Mouse (Mus musculus): Measurements from ENCODE around the gene Rplp2.
A peak's percentile ranks its signal among the peaks of the same experiment; 100 is the strongest.

The Rplp2 gene

GRCm38 (mm10) chr7:141451928-141452327 lies 4.8 kb downstream of the Rplp2 start:
- no peak for DNase-seq (ENCODE audit: low spot score)

DNA sequence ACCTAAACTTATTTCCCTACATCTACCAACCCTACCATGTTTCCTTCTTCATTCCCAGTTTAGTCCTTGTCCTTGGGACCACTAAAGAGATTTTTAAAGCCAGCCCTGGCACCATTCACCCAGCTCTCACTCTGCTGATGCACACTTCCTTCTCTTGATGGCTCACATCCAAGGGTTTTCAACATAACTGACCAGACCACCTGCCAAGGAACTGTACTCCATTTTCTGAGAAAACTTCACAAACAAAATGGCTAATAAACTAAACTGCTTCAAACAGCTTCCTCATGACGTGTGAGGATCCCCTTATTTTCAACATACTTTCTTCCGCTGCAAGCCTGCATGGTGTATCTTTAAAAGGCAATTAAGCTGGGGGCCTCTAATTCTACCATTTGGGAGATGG lies 6.5 kb downstream of the Rplp2 start:
- no peak for DNase-seq (ENCODE audit: low spot score)

- peak; percentile 90 for DNase-seq (ENCODE audit: low spot score)
These were observed 7.9 kb downstream of the Rplp2 start, which contains the start of gene Pnpla2 for GRCm38 (mm10) chr7:141454967-141455551. Gene Pnpla2, plus strand, starts transcription at chr7:141455198.

- no peak for DNase-seq (ENCODE audit: low spot score)
These were observed 8.6 kb downstream of the Rplp2 start for GRCm38 (mm10) chr7:141455610-141456314.

GRCm38 (mm10) chr7:141456739-141457138 lies 9.6 kb downstream of the Rplp2 start:
- DNase-seq (ENCODE audit: low spot score) = no peak

GRCm38 (mm10) chr7:141457236-141457635 lies 10.1 kb downstream of the Rplp2 start:
- DNase-seq (ENCODE audit: low spot score) = no peak

GRCm38 (mm10) chr7:141457986-141458660 lies 11.0 kb downstream of the Rplp2 start:
- no peak for DNase-seq (ENCODE audit: low spot score)

DNA sequence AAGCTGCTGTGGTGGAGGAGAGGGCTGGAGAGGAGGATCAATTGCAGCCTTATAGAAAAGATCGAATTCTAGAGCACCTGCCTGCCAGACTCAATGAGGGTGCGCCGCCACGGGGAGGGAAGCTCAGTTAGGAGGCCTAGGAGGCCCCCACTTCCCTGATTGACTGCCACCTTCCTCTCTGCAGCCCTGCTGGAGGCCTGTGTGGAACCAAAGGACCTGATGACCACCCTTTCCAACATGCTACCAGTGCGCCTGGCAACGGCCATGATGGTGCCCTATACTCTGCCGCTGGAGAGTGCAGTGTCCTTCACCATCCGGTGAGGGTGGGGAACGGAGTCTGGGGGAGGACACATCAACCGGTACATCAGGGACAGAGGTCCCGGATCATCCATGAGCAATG lies 11.5 kb downstream of the Rplp2 start:
- DNase-seq (ENCODE audit: low spot score) = no peak

- no peak for DNase-seq (ENCODE audit: low spot score)
These were observed 12.1 kb downstream of the Rplp2 start for GRCm38 (mm10) chr7:141459301-141459711.

GRCm38 (mm10) chr7:141460001-141460390 lies 12.8 kb downstream of the Rplp2 start:
- no peak for DNase-seq (ENCODE audit: low spot score)

- DNase-seq (ENCODE audit: low spot score) = no peak
These were observed 13.4 kb downstream of the Rplp2 start, which contains the start of gene Cracr2b for GRCm38 (mm10) chr7:141460391-141461113. Gene Cracr2b, plus strand, starts transcription at chr7:141461094.

GRCm38 (mm10) chr7:141461521-141462332 lies 14.6 kb downstream of the Rplp2 start:
- no peak for DNase-seq (ENCODE audit: low spot score)

- no peak for DNase-seq (ENCODE audit: low spot score)
These were observed 15.2 kb downstream of the Rplp2 start for GRCm38 (mm10) chr7:141462333-141462821.

DNA sequence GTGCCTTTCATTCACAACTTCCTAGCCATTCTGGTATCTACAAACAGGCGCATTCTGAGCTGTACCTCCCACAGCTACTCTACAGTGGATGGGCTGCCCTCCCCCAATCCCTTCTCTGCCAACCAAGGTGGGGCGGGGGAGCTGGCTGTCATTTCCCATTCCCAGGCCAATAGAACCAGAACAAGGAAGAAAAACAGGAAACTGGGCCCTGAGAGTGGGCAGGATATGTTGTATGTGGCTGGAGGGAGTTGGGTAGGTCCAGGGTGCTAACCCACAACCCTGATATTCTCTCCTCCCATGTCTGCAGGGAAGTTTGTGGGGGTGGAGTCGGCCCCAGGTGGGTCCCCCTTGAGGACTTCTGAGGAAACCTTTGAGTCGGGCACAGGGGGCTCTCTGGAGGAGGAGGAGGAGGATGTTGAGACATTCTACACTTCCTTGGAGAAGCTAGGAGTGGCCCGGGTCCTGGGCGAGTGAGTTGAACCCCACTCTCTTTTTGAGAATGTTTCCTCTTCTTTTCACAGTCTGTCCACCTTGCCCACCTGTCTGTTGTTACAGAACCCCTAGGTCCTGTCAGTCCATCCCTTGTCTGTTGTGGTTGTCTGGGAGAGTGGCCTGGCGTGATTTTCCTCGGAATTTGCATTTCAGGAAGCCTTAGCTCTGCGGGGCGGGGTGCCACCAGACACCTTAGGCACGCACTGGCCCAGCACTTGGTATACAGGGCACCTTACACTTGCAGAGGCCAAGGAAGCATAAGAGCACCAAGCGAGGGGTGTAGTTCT lies 16.8 kb downstream of the Rplp2 start:
- DNase-seq (ENCODE audit: low spot score) = no peak

DNA sequence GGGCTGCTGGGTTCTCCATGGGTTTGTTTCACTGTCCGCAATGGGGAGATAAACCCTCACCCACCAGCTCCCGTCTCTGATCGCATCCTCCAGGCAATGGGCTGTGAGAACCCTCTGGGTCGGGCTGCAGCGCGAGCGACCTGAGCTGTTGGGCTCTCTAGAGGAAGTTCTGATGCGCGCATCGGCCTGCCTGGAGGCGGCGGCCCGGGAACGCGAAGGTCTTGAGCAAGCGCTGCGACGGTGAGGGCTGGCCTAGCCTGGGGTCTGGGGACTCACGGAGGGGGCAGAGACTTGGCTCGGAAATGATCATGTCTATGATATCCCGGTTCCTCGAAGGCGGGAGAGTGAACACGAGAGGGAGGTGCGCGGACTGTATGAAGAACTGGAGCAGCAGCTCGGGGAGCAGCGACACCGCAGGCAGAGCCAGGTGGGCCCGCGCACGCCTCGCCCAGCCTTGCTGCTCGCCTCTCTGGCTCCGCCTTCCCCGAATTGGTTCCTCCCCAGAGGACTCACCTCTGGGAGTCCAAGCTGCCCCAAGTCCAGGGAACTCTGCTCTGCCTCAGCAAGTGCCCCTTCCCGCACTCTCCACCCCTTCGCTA lies 17.5 kb downstream of the Rplp2 start:
- DNase-seq (ENCODE audit: low spot score) = no peak

DNA sequence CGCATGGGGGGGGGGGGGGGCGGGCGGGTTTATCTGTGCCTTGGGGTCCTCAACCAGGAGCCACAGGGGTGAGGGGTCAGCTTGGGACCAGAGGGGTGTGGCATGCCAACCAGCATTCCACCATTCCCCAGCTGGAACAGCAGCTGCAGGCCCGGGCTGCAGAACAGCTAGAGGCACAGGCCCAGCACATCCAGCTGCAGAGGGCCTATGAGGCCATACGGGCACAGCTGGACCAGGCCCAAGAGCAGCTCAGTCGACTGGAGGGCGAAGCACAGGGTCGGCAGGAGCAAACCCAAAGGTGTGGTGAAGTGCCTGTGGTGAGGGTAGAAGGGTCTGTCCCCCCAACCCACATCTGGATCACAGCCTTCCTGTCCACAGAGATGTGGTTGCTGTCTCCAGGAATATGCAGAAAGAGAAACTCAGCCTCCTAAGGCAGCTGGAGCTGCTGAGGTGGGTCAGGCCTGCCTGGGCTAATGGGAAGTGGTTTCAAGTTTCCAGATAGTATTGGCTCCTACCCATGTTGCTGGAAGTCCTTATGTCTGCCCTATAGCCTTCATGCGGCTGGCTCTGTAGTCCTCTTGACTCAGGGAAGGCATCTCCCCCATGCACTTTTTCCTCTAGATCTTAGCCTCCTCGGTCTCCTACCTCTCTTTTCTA lies 18.3 kb downstream of the Rplp2 start:
- no peak for DNase-seq (ENCODE audit: low spot score)

DNA sequence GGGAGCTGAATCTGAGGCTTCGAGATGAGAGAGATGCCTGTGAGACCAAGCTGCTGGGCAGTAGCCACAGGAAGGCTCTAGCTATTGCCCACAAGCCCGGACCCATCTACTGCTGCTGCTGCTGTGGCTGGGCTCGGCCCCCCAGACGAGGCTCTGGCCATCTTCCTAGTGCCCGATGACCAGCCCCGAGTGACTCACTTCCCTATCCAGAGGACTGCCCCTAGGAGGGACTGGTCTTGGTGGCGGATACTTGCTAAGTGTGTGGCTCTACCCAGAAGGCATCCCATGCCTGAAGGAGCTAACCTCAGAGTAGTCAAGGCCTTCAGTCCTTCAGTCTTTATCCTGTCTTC lies 18.9 kb downstream of the Rplp2 start:
- DNase-seq (ENCODE audit: low spot score) = no peak

GRCm38 (mm10) chr7:141466607-141467148 lies 19.5 kb downstream of the Rplp2 start:
- DNase-seq (ENCODE audit: low spot score) = no peak

DNA sequence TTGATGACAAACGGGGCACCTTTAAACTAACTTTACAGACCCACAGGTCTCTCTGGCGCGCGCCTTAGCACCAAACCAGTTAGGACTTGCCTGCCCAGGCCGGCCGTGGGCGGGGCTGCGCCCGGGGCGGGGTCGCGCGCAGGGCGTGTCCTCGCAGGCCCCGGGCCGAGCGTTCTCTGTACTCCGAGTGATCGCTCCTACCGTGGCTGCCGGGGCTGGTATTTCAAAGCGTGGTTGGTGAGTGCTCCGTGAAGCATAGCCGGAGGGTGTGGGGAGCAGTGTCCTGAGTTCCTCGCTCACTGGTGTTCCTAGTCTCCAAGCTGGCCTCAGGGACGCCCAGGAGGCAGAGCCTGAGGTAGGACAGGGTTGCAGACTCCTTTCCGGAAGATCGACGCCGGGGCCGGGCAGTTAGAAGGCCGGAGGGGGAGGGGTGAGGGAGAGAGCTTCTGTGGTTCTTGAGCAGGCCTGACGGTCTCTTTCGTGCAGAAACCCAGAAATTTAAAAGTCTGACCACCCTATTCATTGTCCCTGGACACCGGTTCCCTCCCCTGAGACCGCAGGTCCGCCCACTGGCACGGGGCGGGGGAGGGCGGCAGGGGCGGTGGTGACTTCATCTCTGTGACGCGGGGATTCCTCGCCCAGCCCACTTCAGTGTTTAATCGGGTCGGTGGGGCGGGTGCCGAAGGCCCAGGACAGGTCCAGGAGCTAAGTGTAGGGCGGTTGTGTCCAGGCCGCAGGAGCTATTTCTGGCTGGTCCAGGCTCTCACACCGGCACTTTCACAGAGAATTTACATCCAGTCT lies 20.3 kb downstream of the Rplp2 start, which contains the start of gene Cd151:
TSS of gene Cd151 (plus strand) at position 163 of the 801 bp plus-strand sequence.
- DNase-seq (ENCODE audit: low spot score) = peak; percentile 81
